Mouse (Mus musculus): ENCODE measurements at regions not wholly inside any gene's neighbourhood (a gene's known extent, or its start where the extent isn't known, plus 50 kb on each side); places are given as distances from the start of the nearest gene placed in this dataset.

DNA sequence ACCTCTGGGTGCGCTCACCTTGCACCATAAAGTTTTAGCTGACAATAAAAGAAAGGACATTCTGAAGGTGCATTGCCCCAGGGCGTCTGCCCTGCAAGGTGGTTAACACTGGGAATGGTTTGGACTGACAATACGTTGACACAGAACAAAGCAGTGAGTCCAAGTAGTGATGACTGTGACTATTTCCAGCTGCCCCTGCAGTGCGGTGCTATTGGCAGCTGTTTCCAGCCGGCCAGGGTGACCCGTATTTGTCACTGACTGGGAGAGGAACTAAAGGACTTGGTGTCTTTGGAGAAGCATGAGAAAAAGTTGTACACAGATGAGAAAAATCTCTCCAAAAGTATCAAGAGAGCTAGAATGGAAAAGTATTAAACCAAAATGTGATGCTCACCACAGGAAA is 52.0 kb upstream of the Vtcn1 start:
- Histone ChIP-seq H3K4me1 (ENCODE audit: control insufficient read depth, insufficient read depth) (no peaks in the 10 kb centered on the region), H3K4me3 (ENCODE audit: low read depth, low read length) (no peak overlapping the region), H3K9ac (replicated peaks; ENCODE audit: low read depth, low read length) (no peak overlapping the region), H3K27ac (ENCODE audit: low read depth) (no peak overlapping the region), H3K27me3 (ENCODE audit: control insufficient read depth, insufficient read depth, low read length) (no peaks in the 10 kb centered on the region), H3K9me3 (replicated peaks; ENCODE audit: control insufficient read depth, low read length) (no peaks in the 10 kb centered on the region), H3K36me3 (replicated peaks; ENCODE audit: control insufficient read depth, insufficient read depth, low read length) (no peaks in the 10 kb centered on the region), H3K4me2 (ENCODE audit: low read depth, low read length) (no peak overlapping the region)
- DNase-seq (ENCODE audit: low spot score) (no peak), ATAC-seq (ENCODE audit: insufficient read depth, low read depth) (peak; percentile 44; the same call in 1 of the 2 replicates)
- 39% methylated on average over 6 of the region's 6 CpGs for WGBS
- TF ChIP-seq CTCF (IDR thresholded peaks at IDR 0.05; ENCODE audit: low read depth) = no peak
- TF ChIP-seq EP300 (IDR thresholded peaks at IDR 0.05; ENCODE audit: low read depth) = no peak

DNA sequence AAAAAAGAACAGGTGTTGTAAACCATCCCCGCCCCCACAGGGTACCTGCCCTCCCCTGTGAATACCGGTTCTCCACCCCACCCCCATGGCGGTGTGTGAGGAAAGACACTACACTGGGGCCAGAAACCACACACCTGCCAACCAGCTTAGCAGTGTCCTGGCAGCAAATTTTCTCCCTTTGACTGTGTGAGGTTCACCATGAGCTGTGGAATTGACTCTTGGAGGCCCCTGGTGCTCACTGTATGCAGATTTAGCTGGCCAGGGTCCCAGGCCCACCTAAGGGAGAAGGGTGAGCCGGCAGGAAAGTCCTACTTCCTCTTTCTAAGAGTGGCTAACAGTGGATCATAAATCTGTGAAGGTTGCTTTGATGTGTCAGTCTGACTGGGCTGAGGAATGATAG is 53.9 kb upstream of the Vtcn1 start:
- no peak overlapping the region for H3K4me3 ChIP-seq (ENCODE audit: low read depth, low read length)
- no peaks in the 10 kb centered on the region for H3K27me3 ChIP-seq (ENCODE audit: control insufficient read depth, insufficient read depth, low read length)
- H3K36me3 ChIP-seq (replicated peaks; ENCODE audit: control insufficient read depth, insufficient read depth, low read length) = no peaks in the 10 kb centered on the region
- H3K9ac ChIP-seq (replicated peaks; ENCODE audit: low read depth, low read length) = no peak overlapping the region
- no peak for DNase-seq (ENCODE audit: low spot score)
- H3K9me3 ChIP-seq (replicated peaks; ENCODE audit: control insufficient read depth, low read length) = no peaks in the 10 kb centered on the region
- 70% methylated on average over 4 of the region's 4 CpGs for WGBS
- TF ChIP-seq CTCF (IDR thresholded peaks at IDR 0.05; ENCODE audit: low read depth) (no peak), EP300 (IDR thresholded peaks at IDR 0.05; ENCODE audit: low read depth) (no peak)
- H3K27ac ChIP-seq (ENCODE audit: low read depth) = no peak overlapping the region
- ATAC-seq (ENCODE audit: insufficient read depth, low read depth) = no peak
- H3K4me1 ChIP-seq (ENCODE audit: control insufficient read depth, insufficient read depth) = no peaks in the 10 kb centered on the region
- H3K4me2 ChIP-seq (ENCODE audit: low read depth, low read length) = no peak overlapping the region

DNA sequence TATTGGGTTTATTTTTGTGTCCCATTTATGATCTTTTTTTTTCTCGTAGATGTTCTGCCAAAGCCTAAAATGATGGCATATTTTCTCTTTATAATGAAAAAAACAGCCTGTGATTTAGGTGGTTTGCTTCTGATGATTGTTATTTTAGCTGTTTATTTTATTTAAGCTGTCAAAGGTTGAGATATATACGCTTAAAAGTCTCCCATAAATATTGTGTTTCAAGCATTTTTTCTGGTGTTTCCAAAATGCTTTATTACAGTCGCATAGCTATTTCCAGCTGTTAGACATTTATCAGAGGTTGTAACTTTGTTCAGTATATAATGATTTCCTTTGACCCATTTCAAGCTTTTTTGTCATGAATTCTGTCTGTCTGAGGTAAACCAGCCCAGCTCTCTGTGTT is 54.4 kb upstream of the Vtcn1 start:
- H3K36me3 ChIP-seq (replicated peaks; ENCODE audit: control insufficient read depth, insufficient read depth, low read length) = no peaks in the 10 kb centered on the region
- no peak overlapping the region for H3K4me3 ChIP-seq (ENCODE audit: low read depth, low read length)
- no peak for DNase-seq (ENCODE audit: low spot score)
- H3K9me3 ChIP-seq (replicated peaks; ENCODE audit: control insufficient read depth, low read length) = no peaks in the 10 kb centered on the region
- WGBS = 79% methylated on average over 3 of the region's 3 CpGs
- ATAC-seq (ENCODE audit: insufficient read depth, low read depth) = no peak
- H3K27ac ChIP-seq (ENCODE audit: low read depth) = no peak overlapping the region
- no peak for TF ChIP-seq CTCF (IDR thresholded peaks at IDR 0.05; ENCODE audit: low read depth)
- TF ChIP-seq EP300 (IDR thresholded peaks at IDR 0.05; ENCODE audit: low read depth) = no peak
- H3K4me2 ChIP-seq (ENCODE audit: low read depth, low read length) = no peak overlapping the region
- no peak overlapping the region for H3K9ac ChIP-seq (replicated peaks; ENCODE audit: low read depth, low read length)
- H3K27me3 ChIP-seq (ENCODE audit: control insufficient read depth, insufficient read depth, low read length) = no peaks in the 10 kb centered on the region
- H3K4me1 ChIP-seq (ENCODE audit: control insufficient read depth, insufficient read depth) = no peaks in the 10 kb centered on the region

DNA sequence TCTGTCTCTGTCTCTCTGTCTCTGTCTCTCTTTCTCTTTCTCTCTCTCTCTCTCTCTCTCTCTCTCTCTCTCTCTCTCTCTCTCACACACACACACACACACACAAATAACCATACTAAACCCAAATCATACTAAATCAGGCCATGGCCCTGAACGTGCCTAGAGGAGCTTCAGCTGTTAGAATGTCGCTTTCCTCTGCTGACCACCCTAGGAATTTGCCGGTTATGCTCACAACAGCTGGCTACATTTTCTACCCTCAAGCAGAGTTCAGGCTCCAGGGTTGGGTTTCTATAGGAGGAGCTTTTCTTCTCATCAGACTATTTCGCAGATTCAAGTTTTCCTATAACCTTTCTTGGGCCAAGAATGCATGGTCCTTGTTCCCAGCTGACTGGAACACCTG is 56.1 kb upstream of the Vtcn1 start:
- no peak for ATAC-seq (ENCODE audit: insufficient read depth, low read depth)

GRCm38 (mm10) chr3:100768170-100768624 is 57.1 kb upstream of the Vtcn1 start:
- H3K4me2 ChIP-seq (ENCODE audit: low read depth, low read length) = peak overlapping the region; percentile 28
- WGBS = 59% methylated on average over 14 of the region's 15 CpGs
- no peak overlapping the region for H3K4me3 ChIP-seq (ENCODE audit: low read depth, low read length)
- ATAC-seq (ENCODE audit: insufficient read depth, low read depth) (peak; percentile 67; the same call in 1 of the 2 replicates), DNase-seq (ENCODE audit: low spot score) (peak; percentile 68)
- no peaks in the 10 kb centered on the region for H3K9me3 ChIP-seq (replicated peaks; ENCODE audit: control insufficient read depth, low read length)
- TF ChIP-seq CTCF (IDR thresholded peaks at IDR 0.05; ENCODE audit: low read depth) = peak; percentile 72
- no peak for TF ChIP-seq EP300 (IDR thresholded peaks at IDR 0.05; ENCODE audit: low read depth)
- H3K9ac ChIP-seq (replicated peaks; ENCODE audit: low read depth, low read length) = no peak overlapping the region
- no peaks in the 10 kb centered on the region for H3K36me3 ChIP-seq (replicated peaks; ENCODE audit: control insufficient read depth, insufficient read depth, low read length)
- H3K4me1 ChIP-seq (ENCODE audit: control insufficient read depth, insufficient read depth) = no peaks in the 10 kb centered on the region
- H3K27ac ChIP-seq (ENCODE audit: low read depth) = no peak overlapping the region
- no peaks in the 10 kb centered on the region for H3K27me3 ChIP-seq (ENCODE audit: control insufficient read depth, insufficient read depth, low read length)

More for the DNA sequence above, 56.1 kb upstream of the Vtcn1 start:
- no peak for DNase-seq (ENCODE audit: low spot score)
- Histone ChIP-seq H3K9ac (replicated peaks; ENCODE audit: low read depth, low read length) (no peak overlapping the region), H3K4me1 (ENCODE audit: control insufficient read depth, insufficient read depth) (no peaks in the 10 kb centered on the region), H3K4me2 (ENCODE audit: low read depth, low read length) (no peak overlapping the region), H3K27me3 (ENCODE audit: control insufficient read depth, insufficient read depth, low read length) (no peaks in the 10 kb centered on the region), H3K4me3 (ENCODE audit: low read depth, low read length) (no peak overlapping the region), H3K36me3 (replicated peaks; ENCODE audit: control insufficient read depth, insufficient read depth, low read length) (no peaks in the 10 kb centered on the region), H3K9me3 (replicated peaks; ENCODE audit: control insufficient read depth, low read length) (no peaks in the 10 kb centered on the region), H3K27ac (ENCODE audit: low read depth) (no peak overlapping the region)
- 84% methylated on average over 4 of the region's 4 CpGs for WGBS
- no peak for TF ChIP-seq EP300 (IDR thresholded peaks at IDR 0.05; ENCODE audit: low read depth)
- no peak for TF ChIP-seq CTCF (IDR thresholded peaks at IDR 0.05; ENCODE audit: low read depth)

GRCm38 (mm10) chr3:100765323-100765722 is 59.9 kb upstream of the Vtcn1 start:
- Histone ChIP-seq H3K9me3 (replicated peaks; ENCODE audit: control insufficient read depth, low read length) (no peaks in the 10 kb centered on the region), H3K27me3 (ENCODE audit: control insufficient read depth, insufficient read depth, low read length) (no peaks in the 10 kb centered on the region), H3K4me2 (ENCODE audit: low read depth, low read length) (no peak overlapping the region), H3K4me1 (ENCODE audit: control insufficient read depth, insufficient read depth) (no peaks in the 10 kb centered on the region), H3K9ac (replicated peaks; ENCODE audit: low read depth, low read length) (no peak overlapping the region), H3K4me3 (ENCODE audit: low read depth, low read length) (no peak overlapping the region), H3K27ac (ENCODE audit: low read depth) (no peak overlapping the region), H3K36me3 (replicated peaks; ENCODE audit: control insufficient read depth, insufficient read depth, low read length) (no peaks in the 10 kb centered on the region)
- ATAC-seq (ENCODE audit: insufficient read depth, low read depth) (no peak), DNase-seq (ENCODE audit: low spot score) (no peak)
- WGBS = 55% methylated on average over 7 of the region's 7 CpGs
- TF ChIP-seq CTCF (IDR thresholded peaks at IDR 0.05; ENCODE audit: low read depth) (no peak), EP300 (IDR thresholded peaks at IDR 0.05; ENCODE audit: low read depth) (no peak)
